Mouse (Mus musculus) embryonic fibroblast, embryonic 13.5 days (primary cell): ENCODE results near the gene Hist1h3a.

Experiments
- CTCF ChIP-seq: IDR thresholded peaks from 2 replicates; pipeline ENCODE4 v1.5.1; 2011; ENCODE audit warnings: mild to moderate bottlenecking, control low read depth, low read length, moderate library complexity, borderline replicate concordance; ENCODE audit not compliant: insufficient read depth
- POLR2A ChIP-seq: IDR thresholded peaks from 2 replicates; pipeline ENCODE4 v1.6.1; 2011; ENCODE audit warnings: low read depth, mild to moderate bottlenecking, control low read depth, low read length, moderate library complexity

DNA sequence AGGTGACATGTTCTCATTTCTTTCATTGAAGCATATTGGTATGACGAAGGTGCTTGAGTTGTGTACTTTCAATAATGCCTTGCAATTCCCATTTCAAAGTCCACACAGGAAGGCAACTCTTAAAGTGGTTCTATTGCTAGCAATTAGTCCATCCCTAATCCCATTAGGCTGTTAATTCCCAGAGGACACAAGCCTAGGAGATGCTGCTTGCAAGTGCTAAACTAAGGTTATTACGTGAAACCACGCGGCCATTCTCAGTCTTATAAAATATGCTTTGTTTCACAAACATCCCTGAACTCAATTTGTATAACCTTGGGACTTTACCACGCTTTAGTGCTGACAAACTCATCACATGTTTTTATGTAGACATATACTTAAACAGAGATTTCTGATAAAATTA is 25.1 kb downstream of the Hist1h3a start:
- TF ChIP-seq POLR2A (no peak), CTCF (no peak)
